Mouse (Mus musculus) lung, embryonic 16.5 days (tissue): ENCODE measurements at regions not wholly inside any gene's neighbourhood (a gene's known extent, or its start where the extent isn't known, plus 50 kb on each side); places are given as distances from the start of the nearest gene placed in this dataset.

Experiments used
- ATAC-seq: fragments of 200-750 bp; cut with Nextera tagmentation; 2 replicates; pipeline ENCODE4 v1.8.0; 2017; ENCODE audit warnings: low read depth, mild to moderate bottlenecking, moderate library complexity
- H3K27ac ChIP-seq: fragments of 300-500 bp; sonication (generic); 2 replicates; pipeline ENCODE4 v1.5.1; 2014; ENCODE audit warnings: mild to moderate bottlenecking, control low read depth, low read length
- H3K27me3 ChIP-seq: fragments of 300-500 bp; sonication (generic); 2 replicates; pipeline ENCODE4 v1.6.1; 2014; ENCODE audit warnings: low read depth, low read length, mixed read lengths; ENCODE audit not compliant: control insufficient read depth, insufficient read depth
- H3K36me3 ChIP-seq: fragments of 300-500 bp; sonication (generic); 2 replicates; pipeline ENCODE4 v1.6.1; 2014; ENCODE audit warnings: low read length; ENCODE audit not compliant: control insufficient read depth, insufficient read depth
- H3K4me1 ChIP-seq: fragments of 300-500 bp; sonication (generic); replicated peaks from 2 replicates; pipeline ENCODE4 v1.6.1; 2014; ENCODE audit warnings: low read length, mixed read lengths; ENCODE audit not compliant: control insufficient read depth, insufficient read depth
- H3K4me2 ChIP-seq: fragments of 300-500 bp; sonication (generic); 2 replicates; pipeline ENCODE4 v1.6.1; 2014; ENCODE audit warnings: low read depth, low read length, control low read depth
- H3K4me3 ChIP-seq: fragments of 300-500 bp; sonication (generic); 2 replicates; pipeline ENCODE4 v1.5.1; 2014; ENCODE audit warnings: mild to moderate bottlenecking, low read length, control low read depth
- H3K9ac ChIP-seq: fragments of 300-500 bp; sonication (generic); 2 replicates; pipeline ENCODE4 v1.6.1; 2014; ENCODE audit warnings: low read length, control low read depth
- H3K9me3 ChIP-seq: fragments of 300-500 bp; sonication (generic); 2 replicates; pipeline ENCODE4 v1.6.1; 2016; ENCODE audit warnings: low read length; ENCODE audit not compliant: control insufficient read depth
- WGBS: fragments of 180-500 bp; shearing (Covaris S2); extraction: QIAGEN DNeasy Blood & Tissue Kit; methylation state at CpG from one replicate; pipeline ENCODE4 v1.1.7; 2014; 5-methylcytosine and 5-hydroxymethylcytosine counted together

DNA sequence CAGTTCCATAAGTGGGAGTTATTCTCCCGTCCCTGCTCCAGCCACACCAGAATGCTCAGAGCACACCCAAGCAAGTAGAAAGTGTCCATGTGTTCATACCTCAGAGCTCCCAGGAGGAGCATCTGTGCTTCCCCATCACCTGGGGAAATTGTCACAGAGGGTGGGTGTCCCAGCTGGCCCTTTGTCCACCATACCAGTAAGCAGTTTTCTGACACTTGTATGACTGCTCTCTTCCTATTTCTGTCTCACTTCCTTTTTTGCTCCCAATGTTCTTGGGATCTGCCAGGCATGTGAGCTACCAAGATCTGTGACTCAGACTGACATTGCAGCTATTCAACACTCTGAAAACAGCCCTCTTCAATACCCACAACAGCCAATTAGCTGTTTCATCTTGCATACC lies 447.9 kb upstream of the Kdm8 start:
- no peak overlapping the region for H3K27ac ChIP-seq
- H3K9ac ChIP-seq = no peak overlapping the region
- no peaks in the 10 kb centered on the region for H3K9me3 ChIP-seq
- ATAC-seq = no peak
- no peak overlapping the region for H3K4me2 ChIP-seq
- H3K27me3 ChIP-seq = no peaks in the 10 kb centered on the region
- no peak overlapping the region for H3K4me3 ChIP-seq
- 88% methylated on average over 1 of the region's 1 CpGs for WGBS
- no peaks in the 10 kb centered on the region for H3K36me3 ChIP-seq
- no peaks in the 10 kb centered on the region for H3K4me1 ChIP-seq

DNA sequence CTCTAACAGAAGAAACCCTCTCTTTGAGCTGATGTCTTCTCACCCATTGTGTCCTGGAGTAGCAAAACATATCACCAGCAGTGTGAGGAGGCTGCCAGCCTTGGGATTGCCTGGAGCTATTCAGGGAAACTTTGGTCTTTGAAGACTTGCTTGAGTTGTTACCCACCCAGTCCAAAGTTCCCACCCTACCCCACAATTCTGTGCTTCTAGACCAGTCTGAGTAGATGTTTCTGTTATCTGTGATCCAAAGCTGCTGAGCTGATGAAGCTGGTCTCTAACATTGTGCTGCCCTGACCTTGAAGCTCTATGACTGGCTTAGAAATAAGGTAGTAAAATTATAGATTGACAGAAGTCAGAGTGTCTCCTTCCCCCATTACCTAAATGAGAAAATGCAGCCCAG lies 443.8 kb upstream of the Kdm8 start:
- H3K9me3 ChIP-seq = no peaks in the 10 kb centered on the region
- no peaks in the 10 kb centered on the region for H3K36me3 ChIP-seq
- H3K4me1 ChIP-seq = no peaks in the 10 kb centered on the region
- ATAC-seq = no peak
- no peak overlapping the region for H3K9ac ChIP-seq
- no peaks in the 10 kb centered on the region for H3K27me3 ChIP-seq
- H3K4me2 ChIP-seq = no peak overlapping the region
- no peak overlapping the region for H3K4me3 ChIP-seq
- H3K27ac ChIP-seq = no peak overlapping the region

DNA sequence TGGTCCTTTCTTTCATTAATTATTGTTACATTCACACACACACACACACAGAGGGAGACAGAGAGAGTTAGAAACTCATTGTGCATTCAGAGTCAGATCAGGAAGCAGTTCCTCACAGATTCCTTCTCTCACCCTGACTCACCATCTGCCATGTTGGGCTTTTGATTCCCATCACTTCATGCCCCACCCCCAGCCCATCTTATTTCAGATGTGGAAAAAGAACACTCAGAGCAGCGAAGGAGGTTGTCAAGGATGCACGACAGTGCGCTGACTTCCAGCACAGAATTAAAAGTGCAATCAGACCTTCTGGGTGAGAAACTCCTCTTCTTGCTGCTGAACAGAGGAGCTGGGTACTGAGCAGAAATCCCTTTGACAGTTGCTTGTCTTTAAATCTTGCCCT lies 438.8 kb upstream of the Kdm8 start:
- Histone ChIP-seq H3K4me1 (no peaks in the 10 kb centered on the region), H3K36me3 (no peaks in the 10 kb centered on the region), H3K27ac (no peak overlapping the region), H3K4me2 (no peak overlapping the region), H3K9ac (no peak overlapping the region), H3K9me3 (no peaks in the 10 kb centered on the region), H3K4me3 (no peak overlapping the region), H3K27me3 (no peaks in the 10 kb centered on the region)
- ATAC-seq = no peak
- WGBS = 76% methylated on average over 3 of the region's 3 CpGs

DNA sequence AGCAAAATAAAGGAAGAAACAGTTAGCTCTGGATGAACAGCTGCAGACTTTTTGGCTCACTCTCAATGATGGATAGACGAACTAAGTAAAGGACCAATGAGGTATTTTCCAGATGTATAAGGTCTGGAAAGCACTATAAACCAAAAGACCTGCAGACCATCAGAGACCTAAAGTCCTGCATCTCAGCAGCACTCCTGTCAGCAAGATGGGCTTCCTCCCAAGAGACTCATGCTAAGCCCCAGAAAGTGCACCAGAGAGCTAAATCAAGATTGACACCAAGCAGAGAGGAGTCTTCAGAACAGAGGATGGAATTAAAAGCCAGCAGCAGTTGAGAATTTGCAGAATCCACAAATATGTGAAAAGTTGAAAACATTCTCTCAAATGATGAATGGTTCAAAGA lies 425.2 kb upstream of the Kdm8 start:
- no peaks in the 10 kb centered on the region for H3K36me3 ChIP-seq
- H3K4me3 ChIP-seq = no peak overlapping the region
- no peaks in the 10 kb centered on the region for H3K27me3 ChIP-seq
- no peak overlapping the region for H3K4me2 ChIP-seq
- no peak overlapping the region for H3K27ac ChIP-seq
- H3K9me3 ChIP-seq = no peaks in the 10 kb centered on the region
- H3K9ac ChIP-seq = no peak overlapping the region
- H3K4me1 ChIP-seq = no peaks in the 10 kb centered on the region
- no peak for ATAC-seq
- WGBS = 63% methylated on average over 1 of the region's 1 CpGs

DNA sequence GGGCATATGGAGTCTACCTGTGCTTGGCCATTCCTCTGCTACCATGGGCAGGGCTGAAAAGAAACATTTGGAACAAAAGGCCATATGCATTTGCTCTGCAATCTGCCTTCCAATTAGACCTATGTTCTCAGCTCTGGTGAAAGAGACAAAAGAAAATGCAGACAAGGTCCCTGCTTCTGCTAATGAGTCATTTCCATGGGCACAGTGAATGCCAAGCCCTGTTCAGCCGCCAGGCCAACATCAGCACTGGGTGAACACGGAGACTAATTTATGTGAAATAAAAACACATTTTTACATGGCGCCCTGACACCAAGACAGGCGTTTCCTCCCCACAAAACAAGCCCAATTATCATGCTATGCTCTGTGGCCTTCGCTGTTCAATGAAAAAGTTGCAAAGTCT lies 419.5 kb upstream of the Kdm8 start:
- Histone ChIP-seq H3K4me1 (no peaks in the 10 kb centered on the region), H3K9ac (no peak overlapping the region), H3K4me2 (no peak overlapping the region), H3K27me3 (no peaks in the 10 kb centered on the region), H3K36me3 (no peaks in the 10 kb centered on the region), H3K27ac (no peak overlapping the region), H3K4me3 (no peak overlapping the region), H3K9me3 (no peaks in the 10 kb centered on the region)
- WGBS = 72% methylated on average over 5 of the region's 5 CpGs
- no peak for ATAC-seq

DNA sequence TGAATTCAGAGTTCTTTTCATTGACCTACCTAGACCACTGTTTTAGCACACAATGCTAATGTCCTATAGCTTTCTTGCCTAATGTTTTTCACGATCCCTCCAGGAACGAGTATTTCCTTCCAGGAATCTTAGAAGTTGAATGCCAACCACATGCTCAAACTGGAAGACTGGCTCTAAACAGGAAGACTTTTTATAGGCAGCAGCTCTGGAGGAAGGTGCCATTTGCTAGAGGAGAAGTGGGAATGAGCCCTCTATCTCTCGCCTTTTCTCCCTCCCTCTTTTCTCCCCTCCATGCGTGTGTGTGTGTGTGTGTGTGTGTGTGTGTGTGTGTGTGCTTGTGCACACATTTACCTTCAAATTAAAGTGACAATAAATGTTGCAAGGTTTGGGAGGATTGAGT lies 410.7 kb upstream of the Kdm8 start:
- Histone ChIP-seq H3K9me3 (no peaks in the 10 kb centered on the region), H3K4me3 (no peak overlapping the region), H3K36me3 (no peaks in the 10 kb centered on the region), H3K9ac (no peak overlapping the region), H3K4me1 (no peaks in the 10 kb centered on the region), H3K27me3 (no peaks in the 10 kb centered on the region), H3K27ac (no peak overlapping the region), H3K4me2 (no peak overlapping the region)
- 74% methylated on average over 4 of the region's 4 CpGs for WGBS
- no peak for ATAC-seq

DNA sequence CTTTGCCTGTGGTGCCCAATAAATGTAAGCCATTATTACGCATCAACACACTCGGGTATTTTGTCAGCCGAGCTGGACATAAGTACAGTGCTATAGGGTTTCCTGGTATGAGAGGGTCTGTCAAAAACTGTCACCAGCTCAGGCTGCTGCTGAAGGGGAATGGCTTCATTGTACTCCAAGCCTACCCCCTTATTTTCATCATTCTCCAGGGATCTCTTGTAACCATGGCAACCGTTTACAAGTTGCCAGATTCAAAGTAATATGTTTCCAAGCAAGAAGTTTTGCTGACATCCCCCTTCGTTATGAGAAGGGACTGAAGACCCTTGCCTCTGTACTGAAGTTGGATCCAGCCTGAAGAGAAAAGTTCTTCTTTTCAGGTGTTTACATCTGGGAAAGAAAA lies 410.3 kb upstream of the Kdm8 start:
- Histone ChIP-seq H3K4me1 (no peaks in the 10 kb centered on the region), H3K27ac (no peak overlapping the region), H3K4me2 (no peak overlapping the region), H3K9ac (no peak overlapping the region), H3K27me3 (no peaks in the 10 kb centered on the region), H3K36me3 (no peaks in the 10 kb centered on the region), H3K4me3 (no peak overlapping the region), H3K9me3 (no peaks in the 10 kb centered on the region)
- WGBS = 82% methylated on average over 5 of the region's 5 CpGs
- no peak for ATAC-seq

DNA sequence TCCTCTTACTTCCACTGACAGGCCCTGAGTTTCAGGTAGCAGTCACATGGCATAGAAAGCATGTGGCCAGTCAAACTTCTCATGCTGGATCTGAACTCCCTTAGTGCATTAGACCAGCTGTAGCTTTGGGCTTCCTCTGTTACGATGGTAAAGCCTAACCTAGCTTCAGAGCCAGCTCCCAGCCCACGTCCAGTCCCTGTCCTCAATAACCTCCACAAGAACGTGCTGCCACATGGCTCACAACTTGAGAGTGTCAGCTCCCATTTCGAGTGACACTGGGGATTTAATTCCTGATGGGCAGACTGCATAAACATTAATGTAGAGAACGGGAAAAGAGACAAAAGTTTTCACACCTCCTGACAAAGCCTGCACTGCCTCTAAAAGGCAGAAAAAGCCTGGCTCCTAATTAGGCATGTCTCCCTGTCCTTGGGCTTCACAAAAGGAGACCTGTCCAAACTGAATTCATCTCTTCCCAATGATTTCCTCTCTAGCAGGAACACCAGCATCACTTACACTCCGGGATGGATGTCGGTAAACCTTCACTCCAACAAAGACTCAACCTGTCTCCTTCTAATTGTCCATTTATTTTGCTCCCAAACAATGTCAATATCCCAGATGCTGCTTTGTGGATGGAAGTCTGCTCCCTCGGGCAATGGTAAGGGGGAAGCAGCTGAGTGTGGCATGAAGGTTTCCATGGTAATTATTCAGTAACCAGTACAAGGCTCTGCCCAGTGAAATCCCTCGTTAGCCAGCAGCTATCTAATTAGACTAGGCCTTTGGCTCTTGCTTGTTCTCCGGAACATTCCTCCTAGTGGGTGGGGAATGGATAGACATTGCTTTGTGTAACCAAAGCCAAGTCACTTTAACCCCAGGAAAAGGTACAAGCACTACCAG lies 408.1 kb upstream of the Kdm8 start:
- Histone ChIP-seq H3K9me3 (no peaks in the 10 kb centered on the region), H3K4me1 (no peaks in the 10 kb centered on the region), H3K4me2 (no peak overlapping the region), H3K27me3 (no peaks in the 10 kb centered on the region), H3K27ac (no peak overlapping the region), H3K4me3 (no peak overlapping the region), H3K9ac (no peak overlapping the region), H3K36me3 (no peaks in the 10 kb centered on the region)
- 60% methylated on average over 10 of the region's 10 CpGs for WGBS
- no peak for ATAC-seq

DNA sequence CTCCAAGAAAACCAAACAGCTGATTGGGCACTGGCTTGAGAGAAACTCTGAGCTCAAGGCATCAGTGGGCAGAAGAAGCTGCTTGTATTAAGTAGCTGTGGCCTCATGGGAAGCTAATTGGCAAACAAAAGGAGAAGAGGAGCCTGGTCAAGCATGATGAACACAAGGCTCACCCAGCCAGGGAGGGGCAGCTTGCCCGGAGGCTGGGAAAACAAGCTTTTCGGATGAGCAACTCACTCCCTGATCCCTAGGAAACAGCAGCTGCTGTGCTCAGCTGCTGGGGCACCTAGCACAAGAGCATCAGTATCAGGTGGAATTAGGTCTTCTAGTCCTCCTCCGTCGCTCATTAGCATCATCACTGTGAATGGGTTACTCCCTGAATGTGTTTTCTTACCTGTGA lies 405.6 kb upstream of the Kdm8 start:
- H3K27ac ChIP-seq = no peak overlapping the region
- H3K4me3 ChIP-seq = no peak overlapping the region
- 74% methylated on average over 4 of the region's 4 CpGs for WGBS
- H3K9ac ChIP-seq = no peak overlapping the region
- no peaks in the 10 kb centered on the region for H3K9me3 ChIP-seq
- H3K27me3 ChIP-seq = no peaks in the 10 kb centered on the region
- ATAC-seq = no peak
- H3K36me3 ChIP-seq = no peaks in the 10 kb centered on the region
- no peaks in the 10 kb centered on the region for H3K4me1 ChIP-seq
- no peak overlapping the region for H3K4me2 ChIP-seq
